Mouse (Mus musculus): ENCODE measurements around the gene Rpgrip1l. TPM values are rescaled to one million over a fixed set of nuclear protein-coding genes. Genes with fewer than 3 reads are reported as not detected.

The Rpgrip1l gene
- polyA plus RNA-seq, 1 experiment from 2014 or later = 13.7 TPM

DNA sequence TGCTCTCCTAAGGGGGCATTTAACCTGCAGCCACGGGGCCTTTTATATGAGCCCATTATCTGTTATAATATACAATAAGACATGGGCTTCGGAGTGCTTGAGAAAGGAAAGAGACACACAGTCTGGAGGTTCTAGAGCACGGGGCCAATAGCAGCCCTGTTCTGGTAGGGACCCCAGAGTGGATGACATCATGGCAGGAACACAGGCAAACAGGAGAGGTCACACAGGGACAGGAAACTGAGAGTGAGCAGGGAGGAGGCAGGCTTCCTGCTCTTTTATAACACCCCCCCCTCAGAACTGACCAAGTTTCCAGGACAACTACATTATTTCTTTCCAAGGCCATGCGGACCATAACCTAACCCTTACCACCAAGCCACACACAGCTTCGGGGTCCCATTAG, 115.8 kb downstream of the Rpgrip1l start:
- Histone ChIP-seq H3K27me3 (ENCODE audit: control insufficient read depth, insufficient read depth, low read length) (no peaks in the 10 kb centered on the region), H3K4me3 (replicated peaks; ENCODE audit: low read depth, low read length) (no peak overlapping the region), H3K9ac (replicated peaks; ENCODE audit: low read length) (no peak overlapping the region), H3K4me1 (ENCODE audit: control insufficient read depth, insufficient read depth, low read length) (no peaks in the 10 kb centered on the region), H3K4me2 (ENCODE audit: low read length) (no peak overlapping the region), H3K9me3 (ENCODE audit: control insufficient read depth, low read length) (no peaks in the 10 kb centered on the region), H3K27ac (replicated peaks; ENCODE audit: low read depth, low read length) (no peak overlapping the region), H3K36me3 (ENCODE audit: control insufficient read depth, insufficient read depth, low read length) (no peaks in the 10 kb centered on the region)
- DNase-seq (no peak), ATAC-seq (ENCODE audit: low FRiP score, low TSS enrichment) (no peak)
- 91% methylated on average over 5 of the region's 5 CpGs for WGBS

DNA sequence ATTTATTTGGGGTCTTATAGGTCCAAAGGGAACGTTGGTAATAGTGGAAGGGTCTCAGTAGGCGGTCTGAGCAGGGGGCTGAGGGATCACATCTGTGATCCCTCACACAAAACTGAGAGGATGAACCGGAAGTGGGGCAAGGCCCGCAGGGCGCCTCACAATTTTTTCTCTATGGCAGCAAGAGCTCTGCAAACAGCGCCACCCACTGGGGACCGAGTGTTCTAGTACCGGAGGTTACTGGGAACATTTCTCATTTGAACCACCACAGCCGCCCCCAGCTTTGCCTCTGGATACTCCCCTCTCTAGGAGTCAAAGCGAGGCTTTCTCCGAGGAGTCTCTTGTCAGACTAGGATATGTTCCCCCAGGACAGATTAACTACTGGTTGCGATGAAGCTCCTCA, 116.4 kb downstream of the Rpgrip1l start:
- Histone ChIP-seq H3K4me3 (replicated peaks; ENCODE audit: low read depth, low read length) (no peak overlapping the region), H3K9me3 (ENCODE audit: control insufficient read depth, low read length) (no peaks in the 10 kb centered on the region), H3K9ac (replicated peaks; ENCODE audit: low read length) (no peak overlapping the region), H3K4me2 (ENCODE audit: low read length) (no peak overlapping the region), H3K27ac (replicated peaks; ENCODE audit: low read depth, low read length) (no peak overlapping the region), H3K36me3 (ENCODE audit: control insufficient read depth, insufficient read depth, low read length) (no peaks in the 10 kb centered on the region), H3K4me1 (ENCODE audit: control insufficient read depth, insufficient read depth, low read length) (no peaks in the 10 kb centered on the region), H3K27me3 (ENCODE audit: control insufficient read depth, insufficient read depth, low read length) (no peaks in the 10 kb centered on the region)
- ATAC-seq (ENCODE audit: low FRiP score, low TSS enrichment) (no peak), DNase-seq (no peak)
- 78% methylated on average over 12 of the region's 12 CpGs for WGBS

DNA sequence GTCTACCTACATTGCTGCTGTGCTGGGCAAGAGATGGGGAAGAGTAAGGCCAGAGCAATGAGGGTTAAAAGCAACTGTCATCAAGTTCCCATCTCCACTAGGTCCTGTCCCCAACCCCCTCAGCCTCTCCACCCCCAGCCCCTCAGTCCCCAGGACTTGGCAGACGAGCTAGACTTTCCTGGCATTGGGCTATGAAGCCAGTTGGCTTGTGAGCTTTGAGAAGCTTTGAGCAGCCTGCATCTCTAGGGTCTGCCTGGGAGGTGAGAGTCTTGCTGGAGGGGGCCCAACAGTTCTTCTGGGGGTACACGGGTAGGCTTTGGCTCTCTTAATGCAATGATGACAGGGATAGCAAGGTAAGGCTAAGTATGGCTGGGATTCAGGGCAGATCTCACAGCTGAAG, 119.0 kb downstream of the Rpgrip1l start:
- Histone ChIP-seq H3K27ac (replicated peaks; ENCODE audit: low read depth, low read length) (no peak overlapping the region), H3K9me3 (ENCODE audit: control insufficient read depth, low read length) (no peaks in the 10 kb centered on the region), H3K36me3 (ENCODE audit: control insufficient read depth, insufficient read depth, low read length) (no peaks in the 10 kb centered on the region), H3K4me2 (ENCODE audit: low read length) (no peak overlapping the region), H3K9ac (replicated peaks; ENCODE audit: low read length) (no peak overlapping the region), H3K27me3 (ENCODE audit: control insufficient read depth, insufficient read depth, low read length) (no peaks in the 10 kb centered on the region), H3K4me1 (ENCODE audit: control insufficient read depth, insufficient read depth, low read length) (peaks cover 3% of the 10 kb centered on the region; the same call in 1 of the 2 replicates), H3K4me3 (replicated peaks; ENCODE audit: low read depth, low read length) (no peak overlapping the region)
- DNase-seq = no peak
- no peak for ATAC-seq (ENCODE audit: low FRiP score, low TSS enrichment)
- WGBS = 94% methylated on average over 2 of the region's 2 CpGs

DNA sequence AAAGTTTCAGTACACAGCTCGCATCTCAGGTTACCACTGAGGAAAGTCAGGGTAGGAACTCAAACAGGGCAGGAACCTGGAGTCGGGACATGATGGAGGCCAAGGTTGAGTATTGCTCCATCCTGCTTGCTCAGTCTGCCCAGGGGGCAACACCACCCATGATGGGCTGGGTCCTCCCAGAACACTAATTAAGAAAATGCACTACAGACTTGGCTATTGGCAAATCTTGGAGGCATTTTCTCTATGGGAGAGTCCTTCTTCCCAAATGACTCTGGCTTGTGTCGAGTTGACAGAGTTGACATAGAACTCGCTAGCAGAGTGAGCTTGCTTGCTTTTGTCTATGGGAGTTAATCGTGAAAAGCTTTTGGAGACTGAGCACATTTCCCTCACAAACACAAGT, 120.1 kb downstream of the Rpgrip1l start:
- Histone ChIP-seq H3K36me3 (ENCODE audit: control insufficient read depth, insufficient read depth, low read length) (no peaks in the 10 kb centered on the region), H3K27me3 (ENCODE audit: control insufficient read depth, insufficient read depth, low read length) (no peaks in the 10 kb centered on the region), H3K4me2 (ENCODE audit: low read length) (no peak overlapping the region), H3K9me3 (ENCODE audit: control insufficient read depth, low read length) (no peaks in the 10 kb centered on the region), H3K4me1 (ENCODE audit: control insufficient read depth, insufficient read depth, low read length) (peaks cover 3% of the 10 kb centered on the region; the same call in 1 of the 2 replicates), H3K27ac (replicated peaks; ENCODE audit: low read depth, low read length) (no peak overlapping the region), H3K4me3 (replicated peaks; ENCODE audit: low read depth, low read length) (no peak overlapping the region), H3K9ac (replicated peaks; ENCODE audit: low read length) (no peak overlapping the region)
- WGBS = 90% methylated on average over 5 of the region's 5 CpGs
- DNase-seq (no peak), ATAC-seq (ENCODE audit: low FRiP score, low TSS enrichment) (no peak)

DNA sequence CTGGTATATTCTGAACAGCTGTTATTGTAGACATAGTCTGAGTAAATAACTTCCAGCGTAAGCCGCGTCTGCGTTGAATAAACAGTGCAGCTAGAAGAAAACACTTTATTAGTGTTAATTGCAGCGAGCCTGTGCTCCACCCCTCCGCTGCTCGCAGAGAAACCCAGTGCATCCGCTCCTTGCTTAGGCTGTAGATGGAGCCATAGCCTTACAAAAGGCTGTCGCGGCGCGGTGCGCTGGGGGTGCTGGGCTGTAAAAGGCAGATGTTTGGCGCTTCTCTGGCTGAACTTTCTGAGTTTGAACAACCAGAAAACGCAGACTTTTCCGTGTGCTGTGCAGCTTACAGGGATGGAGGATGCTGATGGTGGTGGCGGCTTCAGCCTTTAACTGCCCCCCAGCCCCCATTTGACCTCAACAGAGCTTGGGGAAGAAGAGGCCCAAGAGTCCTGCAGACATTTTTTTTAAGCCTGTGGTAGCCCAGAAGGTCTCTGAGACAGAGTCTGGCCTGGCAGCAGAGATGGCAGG, 122.2 kb downstream of the Rpgrip1l start:
- DNase-seq (peak; percentile 93), ATAC-seq (ENCODE audit: low FRiP score, low TSS enrichment) (no peak)
- WGBS = 8% methylated on average over 17 of the region's 17 CpGs
- Histone ChIP-seq H3K9me3 (ENCODE audit: control insufficient read depth, low read length) (no peaks in the 10 kb centered on the region), H3K36me3 (ENCODE audit: control insufficient read depth, insufficient read depth, low read length) (no peaks in the 10 kb centered on the region), H3K27ac (replicated peaks; ENCODE audit: low read depth, low read length) (no peak overlapping the region), H3K4me2 (ENCODE audit: low read length) (peak overlapping the region; percentile 24; the same call in 1 of the 2 replicates), H3K4me1 (ENCODE audit: control insufficient read depth, insufficient read depth, low read length) (peaks cover 3% of the 10 kb centered on the region; the same call in 1 of the 2 replicates), H3K9ac (replicated peaks; ENCODE audit: low read length) (no peak overlapping the region), H3K27me3 (ENCODE audit: control insufficient read depth, insufficient read depth, low read length) (no peaks in the 10 kb centered on the region), H3K4me3 (replicated peaks; ENCODE audit: low read depth, low read length) (no peak overlapping the region)

DNA sequence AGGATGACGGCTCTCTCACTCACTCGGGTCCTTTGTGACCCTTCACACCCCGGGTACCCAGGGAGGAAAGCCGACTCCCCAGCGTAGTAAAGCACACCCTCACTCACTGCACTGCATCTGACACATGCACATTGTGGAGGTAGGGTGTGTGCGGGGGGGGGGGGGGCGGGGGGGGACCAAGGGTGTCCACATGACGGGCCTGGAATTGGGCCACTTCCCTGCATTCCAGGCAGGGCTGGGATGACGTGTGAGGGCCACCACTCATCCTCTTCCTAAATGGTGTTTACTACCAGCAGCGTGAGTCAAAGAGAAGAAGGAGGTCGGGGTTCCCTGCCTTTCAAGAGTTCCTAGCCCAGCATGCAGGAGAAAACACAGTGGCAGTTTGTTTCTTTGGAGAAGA, 124.9 kb downstream of the Rpgrip1l start:
- no peaks in the 10 kb centered on the region for H3K36me3 ChIP-seq (ENCODE audit: control insufficient read depth, insufficient read depth, low read length)
- DNase-seq (no peak), ATAC-seq (ENCODE audit: low FRiP score, low TSS enrichment) (no peak)
- H3K4me3 ChIP-seq (replicated peaks; ENCODE audit: low read depth, low read length) = no peak overlapping the region
- WGBS = 77% methylated on average over 10 of the region's 11 CpGs
- H3K9me3 ChIP-seq (ENCODE audit: control insufficient read depth, low read length) = peaks cover 7% of the 10 kb centered on the region
- no peak overlapping the region for H3K27ac ChIP-seq (replicated peaks; ENCODE audit: low read depth, low read length)
- H3K9ac ChIP-seq (replicated peaks; ENCODE audit: low read length) = no peak overlapping the region
- peaks cover 3% of the 10 kb centered on the region; the same call in 1 of the 2 replicates for H3K4me1 ChIP-seq (ENCODE audit: control insufficient read depth, insufficient read depth, low read length)
- H3K4me2 ChIP-seq (ENCODE audit: low read length) = no peak overlapping the region
- H3K27me3 ChIP-seq (ENCODE audit: control insufficient read depth, insufficient read depth, low read length) = no peaks in the 10 kb centered on the region

DNA sequence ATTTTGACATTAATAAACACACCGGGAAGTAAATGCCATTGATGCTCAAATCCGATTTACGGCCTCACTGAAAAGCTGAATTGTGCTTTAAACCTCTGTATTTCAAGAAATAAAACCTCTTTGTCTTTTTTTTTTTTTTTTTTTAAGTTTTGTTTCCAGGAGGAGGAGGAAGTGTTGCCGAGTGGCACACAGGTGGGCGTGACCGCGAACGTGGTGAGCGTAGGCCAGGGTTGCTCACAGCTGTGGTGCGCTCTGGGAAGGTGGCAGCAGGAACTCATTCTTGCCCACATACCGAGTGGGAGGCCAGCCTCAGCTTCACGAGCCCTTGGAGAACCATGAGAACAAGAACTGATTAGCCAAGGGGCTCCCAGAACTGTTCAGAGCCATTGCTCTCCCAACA, 126.7 kb downstream of the Rpgrip1l start:
- Histone ChIP-seq H3K27me3 (ENCODE audit: control insufficient read depth, insufficient read depth, low read length) (no peaks in the 10 kb centered on the region), H3K9ac (replicated peaks; ENCODE audit: low read length) (no peak overlapping the region), H3K36me3 (ENCODE audit: control insufficient read depth, insufficient read depth, low read length) (no peaks in the 10 kb centered on the region), H3K27ac (replicated peaks; ENCODE audit: low read depth, low read length) (no peak overlapping the region), H3K4me1 (ENCODE audit: control insufficient read depth, insufficient read depth, low read length) (peaks cover 3% of the 10 kb centered on the region; the same call in 1 of the 2 replicates), H3K4me2 (ENCODE audit: low read length) (no peak overlapping the region), H3K9me3 (ENCODE audit: control insufficient read depth, low read length) (peaks cover 7% of the 10 kb centered on the region), H3K4me3 (replicated peaks; ENCODE audit: low read depth, low read length) (no peak overlapping the region)
- ATAC-seq (ENCODE audit: low FRiP score, low TSS enrichment) (no peak), DNase-seq (no peak)
- 83% methylated on average over 12 of the region's 12 CpGs for WGBS

DNA sequence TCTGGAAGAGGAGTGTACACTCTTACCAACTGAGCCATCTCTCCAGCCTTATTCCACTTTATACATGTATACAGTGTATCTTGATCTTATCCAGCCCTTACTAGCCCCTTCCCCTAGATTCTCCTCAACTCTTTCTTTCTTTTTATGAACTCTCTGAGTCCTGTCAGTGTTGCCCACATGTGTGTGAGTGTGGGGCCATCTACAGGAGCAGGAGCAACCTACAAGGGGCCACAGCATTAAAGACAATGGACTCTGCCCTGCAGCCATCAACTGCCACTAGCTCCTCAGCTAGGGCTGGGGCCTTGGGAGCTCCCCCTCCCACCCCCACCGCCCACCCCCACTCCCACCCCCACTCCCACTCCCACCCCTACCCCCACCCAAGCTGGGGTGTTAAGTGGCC, 135.4 kb downstream of the Rpgrip1l start:
- H3K4me3 ChIP-seq (replicated peaks; ENCODE audit: low read depth, low read length) = no peak overlapping the region
- WGBS = 58% methylated on average over 1 of the region's 1 CpGs
- ATAC-seq (ENCODE audit: low FRiP score, low TSS enrichment) (no peak), DNase-seq (no peak)
- no peaks in the 10 kb centered on the region for H3K27me3 ChIP-seq (ENCODE audit: control insufficient read depth, insufficient read depth, low read length)
- H3K9ac ChIP-seq (replicated peaks; ENCODE audit: low read length) = no peak overlapping the region
- H3K4me1 ChIP-seq (ENCODE audit: control insufficient read depth, insufficient read depth, low read length) = 0 out of 2 replicates have a peak, but pooled peaks cover 3% of the 10 kb centered on the region
- H3K36me3 ChIP-seq (ENCODE audit: control insufficient read depth, insufficient read depth, low read length) = no peaks in the 10 kb centered on the region
- H3K4me2 ChIP-seq (ENCODE audit: low read length) = no peak overlapping the region
- no peaks in the 10 kb centered on the region for H3K9me3 ChIP-seq (ENCODE audit: control insufficient read depth, low read length)
- H3K27ac ChIP-seq (replicated peaks; ENCODE audit: low read depth, low read length) = no peak overlapping the region

DNA sequence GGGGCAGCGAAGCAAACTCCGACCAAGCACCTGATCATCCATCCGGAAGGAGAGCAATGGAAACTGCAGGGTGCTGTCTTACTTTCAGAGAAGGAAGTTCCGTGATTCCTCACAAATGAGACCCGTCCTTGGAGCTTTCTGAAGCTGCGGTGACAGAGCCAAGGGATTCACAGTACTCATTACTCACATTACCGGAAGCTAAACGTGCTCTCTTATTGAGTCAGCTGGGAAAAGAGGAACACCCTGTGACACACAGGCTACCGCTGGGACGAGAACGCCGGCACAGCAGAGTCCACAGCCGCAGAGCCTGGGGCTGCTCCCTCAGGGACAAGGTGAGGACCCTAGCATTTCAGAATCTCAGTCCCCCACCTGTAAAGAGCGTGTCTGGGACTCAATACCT, 136.9 kb downstream of the Rpgrip1l start:
- no peak overlapping the region for H3K9ac ChIP-seq (replicated peaks; ENCODE audit: low read length)
- H3K27me3 ChIP-seq (ENCODE audit: control insufficient read depth, insufficient read depth, low read length) = no peaks in the 10 kb centered on the region
- no peak overlapping the region for H3K4me2 ChIP-seq (ENCODE audit: low read length)
- peaks cover 8% of the 10 kb centered on the region; the same call in 1 of the 2 replicates for H3K4me1 ChIP-seq (ENCODE audit: control insufficient read depth, insufficient read depth, low read length)
- ATAC-seq (ENCODE audit: low FRiP score, low TSS enrichment) = no peak
- no peaks in the 10 kb centered on the region for H3K36me3 ChIP-seq (ENCODE audit: control insufficient read depth, insufficient read depth, low read length)
- no peak for DNase-seq
- 71% methylated on average over 14 of the region's 14 CpGs for WGBS
- H3K27ac ChIP-seq (replicated peaks; ENCODE audit: low read depth, low read length) = no peak overlapping the region
- no peak overlapping the region for H3K4me3 ChIP-seq (replicated peaks; ENCODE audit: low read depth, low read length)
- H3K9me3 ChIP-seq (ENCODE audit: control insufficient read depth, low read length) = no peaks in the 10 kb centered on the region

Data from midbrain, embryonic 14.5 days (tissue).